Mouse (Mus musculus) heart, embryonic 12.5 days (tissue): ENCODE results near the gene Col4a1. TPM values are rescaled to one million over a fixed set of nuclear protein-coding genes. Genes with fewer than 3 reads are reported as not detected.

ENCODE experiments used
- ATAC-seq: fragments of 200-750 bp; cut with Nextera tagmentation; 2 replicates; pipeline ENCODE4 v1.8.0; 2017; ENCODE audit warnings: moderate TSS enrichment, moderate library complexity; ENCODE audit not compliant: insufficient number of reproducible peaks, low FRiP score
- H3K27ac ChIP-seq: fragments of 300-500 bp; sonication (generic); 2 replicates; pipeline ENCODE4 v1.5.1; 2016; ENCODE audit warnings: mild to moderate bottlenecking, moderate library complexity; ENCODE audit not compliant: poor library complexity, severe bottlenecking
- H3K27me3 ChIP-seq: fragments of 300-500 bp; sonication (generic); replicated peaks from 2 replicates; pipeline ENCODE4 v1.6.1; 2016; ENCODE audit warnings: mild to moderate bottlenecking, moderate library complexity
- H3K36me3 ChIP-seq: fragments of 300-500 bp; sonication (generic); 2 replicates; pipeline ENCODE4 v1.6.1; 2016; ENCODE audit warnings: mild to moderate bottlenecking, moderate library complexity
- H3K4me1 ChIP-seq: fragments of 300-500 bp; sonication (generic); replicated peaks from 2 replicates; pipeline ENCODE4 v1.6.1; 2016; ENCODE audit warnings: mild to moderate bottlenecking
- H3K4me2 ChIP-seq: fragments of 300-500 bp; sonication (generic); 2 replicates; pipeline ENCODE4 v1.6.1; 2016; ENCODE audit warnings: mild to moderate bottlenecking, moderate library complexity
- H3K4me3 ChIP-seq: fragments of 300-500 bp; sonication (generic); 2 replicates; pipeline ENCODE4 v1.5.1; 2016; ENCODE audit warnings: mild to moderate bottlenecking
- H3K9ac ChIP-seq: fragments of 300-500 bp; sonication (generic); 2 replicates; pipeline ENCODE4 v1.6.1; 2016; ENCODE audit warnings: mild to moderate bottlenecking, moderate library complexity
- H3K9me3 ChIP-seq: fragments of 300-500 bp; sonication (generic); replicated peaks from 2 replicates; pipeline ENCODE4 v1.6.1; 2016; ENCODE audit warnings: mild to moderate bottlenecking, moderate library complexity
- WGBS: fragments of 180-500 bp; shearing (Covaris S2); methylation state at CpG from one replicate; pipeline ENCODE4 v1.1.7; 2016; 5-methylcytosine and 5-hydroxymethylcytosine counted together
- polyA plus RNA-seq: library from polyadenylated mRNA; unstranded; fragments of >200 nt; fragmentation: Nextera tagmentation; extraction: Ambion mirVana; gene quantifications from 2 replicates; pipeline ENCODE4 v1.2.1, GENCODE M21; 2016

Gene Col4a1
- polyA plus RNA-seq, 1 experiment from 2014 or later, result 240 TPM

DNA sequence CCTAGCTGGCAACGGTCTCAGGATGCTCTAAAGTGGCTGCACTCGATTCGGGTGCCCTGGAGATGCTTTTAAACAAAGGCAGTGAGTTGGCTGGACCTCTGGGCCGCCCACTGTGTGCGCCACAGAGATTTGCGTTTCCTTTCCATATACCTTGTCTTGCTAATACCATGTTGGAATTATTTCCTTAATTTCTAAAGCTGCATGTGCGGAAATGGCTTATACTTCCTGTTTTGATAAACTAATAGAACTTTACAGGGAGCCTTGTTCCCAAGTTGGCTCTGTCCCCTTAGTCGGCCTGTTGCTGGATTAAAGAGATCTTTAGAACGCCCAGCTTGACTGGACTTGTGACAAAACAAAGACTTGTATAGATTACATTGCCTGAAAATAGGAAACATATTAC is 35.1 kb upstream of the Col4a1 start:
- ATAC-seq, result no peak
- H3K9me3 ChIP-seq, result 0 out of 2 replicates have a peak, but pooled peaks cover under 1% of the 10 kb centered on the region
- no peak overlapping the region for H3K9ac ChIP-seq
- no peak overlapping the region for H3K27ac ChIP-seq
- H3K27me3 ChIP-seq, result no peaks in the 10 kb centered on the region
- H3K4me1 ChIP-seq, result peaks cover 59% of the 10 kb centered on the region
- H3K4me3 ChIP-seq, result no peak overlapping the region
- 0 out of 2 replicates have a peak, but pooled peaks cover 4% of the 10 kb centered on the region for H3K36me3 ChIP-seq
- 70% methylated on average over 9 of the region's 9 CpGs for WGBS
- H3K4me2 ChIP-seq, result no peak overlapping the region

DNA sequence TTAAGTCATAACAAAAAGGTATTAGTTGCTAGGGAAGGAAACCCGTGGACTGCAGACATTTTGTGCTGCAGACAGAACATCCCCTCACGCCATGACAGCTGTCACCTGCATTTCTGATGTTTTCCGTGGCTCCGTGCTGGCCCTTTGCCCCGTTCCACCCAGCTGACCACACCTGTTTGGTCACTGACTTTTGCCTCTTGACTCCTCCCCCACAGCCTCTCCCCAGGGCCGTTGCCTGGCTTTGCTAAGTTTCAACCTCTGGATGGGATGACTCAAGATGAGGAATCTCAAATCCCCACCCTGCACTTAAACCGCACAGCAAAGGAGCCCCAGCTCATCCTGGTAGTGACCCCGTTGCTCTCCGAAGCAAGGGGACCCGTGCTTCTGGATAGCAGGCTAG is 33.6 kb upstream of the Col4a1 start:
- ATAC-seq, result no peak
- Histone ChIP-seq H3K36me3 (0 out of 2 replicates have a peak, but pooled peaks cover 4% of the 10 kb centered on the region), H3K4me3 (no peak overlapping the region), H3K27me3 (no peaks in the 10 kb centered on the region), H3K4me1 (peaks cover 71% of the 10 kb centered on the region), H3K27ac (no peak overlapping the region), H3K9ac (no peak overlapping the region), H3K4me2 (no peak overlapping the region), H3K9me3 (0 out of 2 replicates have a peak, but pooled peaks cover 3% of the 10 kb centered on the region)
- 80% methylated on average over 10 of the region's 10 CpGs for WGBS

DNA sequence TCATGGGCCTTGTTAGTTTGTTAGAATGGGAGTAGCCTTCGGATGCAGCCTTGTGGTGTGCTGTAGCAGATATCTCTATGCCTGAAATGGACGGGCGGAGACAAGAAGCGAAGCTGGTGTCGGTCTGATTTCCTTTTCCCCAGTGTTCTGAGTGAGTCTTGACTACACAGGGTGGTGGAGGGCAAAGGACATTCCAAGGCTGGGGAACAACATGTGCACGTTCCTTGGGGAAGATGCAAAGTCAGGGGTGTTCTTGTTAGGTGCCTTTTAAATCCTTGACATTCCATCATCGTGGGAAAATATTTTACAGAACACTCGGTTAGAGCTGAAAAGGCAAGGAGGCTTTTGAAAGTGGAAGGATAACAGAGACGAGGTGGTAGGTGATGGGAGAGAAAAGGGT is 31.8 kb upstream of the Col4a1 start:
- peaks cover 73% of the 10 kb centered on the region for H3K4me1 ChIP-seq
- H3K27me3 ChIP-seq, result no peaks in the 10 kb centered on the region
- no peak overlapping the region for H3K27ac ChIP-seq
- H3K9me3 ChIP-seq, result 0 out of 2 replicates have a peak, but pooled peaks cover 3% of the 10 kb centered on the region
- H3K9ac ChIP-seq, result no peak overlapping the region
- no peak overlapping the region for H3K4me3 ChIP-seq
- H3K36me3 ChIP-seq, result 0 out of 2 replicates have a peak, but pooled peaks cover 4% of the 10 kb centered on the region
- WGBS, result 60% methylated on average over 9 of the region's 9 CpGs
- no peak for ATAC-seq
- no peak overlapping the region for H3K4me2 ChIP-seq

DNA sequence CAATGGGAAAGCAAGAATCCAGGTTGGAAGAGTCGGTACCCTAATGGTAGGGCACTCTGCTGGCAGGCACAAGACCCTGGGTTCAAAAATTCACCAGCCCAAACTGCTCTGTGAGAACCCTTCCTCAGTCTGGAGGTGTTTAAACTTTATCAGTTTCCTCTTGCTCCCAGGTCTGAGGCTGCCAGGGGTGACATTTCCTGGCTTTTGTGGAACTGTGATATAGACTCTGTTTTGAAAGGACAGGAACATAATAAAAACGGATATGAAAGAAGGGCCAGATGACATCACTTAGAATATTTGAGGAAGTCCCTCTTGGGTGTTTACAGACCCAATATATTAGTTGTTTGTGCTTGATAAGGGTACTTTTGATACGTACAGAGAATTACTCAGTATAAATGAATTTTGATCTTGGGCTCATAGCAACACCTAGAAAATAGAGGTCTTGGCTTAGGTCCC is 28.5 kb upstream of the Col4a1 start:
- H3K36me3 ChIP-seq, result 0 out of 2 replicates have a peak, but pooled peaks cover 4% of the 10 kb centered on the region
- H3K4me2 ChIP-seq, result no peak overlapping the region
- 0 out of 2 replicates have a peak overlapping the region, but pooled peaks have one; percentile 11 for H3K9ac ChIP-seq
- H3K4me1 ChIP-seq, result peaks cover 74% of the 10 kb centered on the region
- 0 out of 2 replicates have a peak, but pooled peaks cover 3% of the 10 kb centered on the region for H3K9me3 ChIP-seq
- H3K27ac ChIP-seq, result peak overlapping the region; percentile 40; the same call in 1 of the 2 replicates
- WGBS, result 43% methylated on average over 3 of the region's 3 CpGs
- no peak for ATAC-seq
- no peak overlapping the region for H3K4me3 ChIP-seq
- H3K27me3 ChIP-seq, result no peaks in the 10 kb centered on the region

DNA sequence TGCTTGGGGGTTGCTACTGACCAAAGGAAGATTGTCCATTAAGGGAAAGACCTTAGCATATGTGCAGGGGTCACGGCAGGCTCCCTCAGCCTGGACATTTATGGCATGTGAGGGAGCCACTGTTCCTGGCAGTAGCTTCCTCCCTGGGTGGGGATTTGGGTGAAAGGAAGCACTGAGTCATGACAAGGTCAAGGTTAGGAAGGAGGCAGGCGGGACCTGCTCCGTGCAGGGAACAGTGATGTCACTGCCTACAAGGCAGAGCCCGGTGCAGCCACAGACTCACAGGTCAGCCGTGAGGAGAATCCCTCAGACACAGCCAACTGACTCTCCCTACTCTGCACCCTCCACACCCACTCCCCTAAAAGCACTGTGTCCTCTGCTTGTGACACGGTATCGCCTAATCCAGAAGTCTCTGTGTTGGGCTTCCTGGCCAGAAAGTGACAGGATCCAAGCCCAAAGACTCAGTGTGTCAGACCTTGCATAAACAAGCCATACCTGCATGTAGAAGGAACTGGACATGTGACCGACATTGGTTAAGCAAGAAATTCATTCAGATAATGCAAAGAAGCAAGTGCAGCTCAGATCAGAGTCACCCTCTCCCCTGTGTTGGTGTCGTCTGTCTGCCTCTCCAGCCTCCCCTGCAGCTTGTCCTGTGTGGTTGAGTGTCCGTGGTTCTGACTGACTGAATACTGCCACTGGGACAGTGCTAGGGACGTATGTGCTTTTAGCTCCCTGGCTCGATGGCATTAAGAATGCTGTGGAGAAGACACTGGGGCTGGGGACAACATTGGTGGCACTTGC is 27.9 kb upstream of the Col4a1 start:
- Histone ChIP-seq H3K27ac (peak overlapping the region; percentile 40; the same call in 1 of the 2 replicates), H3K4me1 (peaks cover 80% of the 10 kb centered on the region), H3K27me3 (no peaks in the 10 kb centered on the region), H3K4me3 (no peak overlapping the region), H3K4me2 (no peak overlapping the region), H3K9ac (peak overlapping the region; percentile 11; the same call in 1 of the 2 replicates), H3K36me3 (0 out of 2 replicates have a peak, but pooled peaks cover 2% of the 10 kb centered on the region), H3K9me3 (0 out of 2 replicates have a peak, but pooled peaks cover 3% of the 10 kb centered on the region)
- peak; percentile 66 for ATAC-seq
- 41% methylated on average over 12 of the region's 12 CpGs for WGBS

DNA sequence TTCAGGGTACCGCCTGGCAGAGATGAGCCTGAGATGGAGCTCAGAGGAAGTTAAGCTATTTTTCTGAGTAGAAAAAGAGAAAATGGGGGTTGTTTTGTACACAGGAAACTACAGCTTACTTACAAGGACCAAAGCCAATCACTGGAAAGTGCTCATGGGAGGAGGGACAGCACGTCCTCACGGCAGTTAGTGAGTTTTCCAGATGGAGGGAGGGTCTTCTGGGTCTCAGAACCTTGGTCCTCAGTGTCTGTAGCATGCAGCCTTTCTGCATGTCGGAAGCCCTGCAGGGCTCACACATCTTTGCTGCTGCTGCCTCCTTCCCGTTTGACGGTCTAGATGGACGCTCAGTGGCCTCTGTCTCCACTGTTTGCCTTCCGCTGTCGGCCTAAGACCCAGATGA is 25.9 kb upstream of the Col4a1 start:
- no peak for ATAC-seq
- H3K27ac ChIP-seq, result no peak overlapping the region
- H3K9me3 ChIP-seq, result 0 out of 2 replicates have a peak, but pooled peaks cover 3% of the 10 kb centered on the region
- peaks cover 86% of the 10 kb centered on the region for H3K4me1 ChIP-seq
- no peak overlapping the region for H3K4me2 ChIP-seq
- no peaks in the 10 kb centered on the region for H3K36me3 ChIP-seq
- no peak overlapping the region for H3K4me3 ChIP-seq
- H3K9ac ChIP-seq, result no peak overlapping the region
- 79% methylated on average over 9 of the region's 9 CpGs for WGBS
- no peaks in the 10 kb centered on the region for H3K27me3 ChIP-seq

DNA sequence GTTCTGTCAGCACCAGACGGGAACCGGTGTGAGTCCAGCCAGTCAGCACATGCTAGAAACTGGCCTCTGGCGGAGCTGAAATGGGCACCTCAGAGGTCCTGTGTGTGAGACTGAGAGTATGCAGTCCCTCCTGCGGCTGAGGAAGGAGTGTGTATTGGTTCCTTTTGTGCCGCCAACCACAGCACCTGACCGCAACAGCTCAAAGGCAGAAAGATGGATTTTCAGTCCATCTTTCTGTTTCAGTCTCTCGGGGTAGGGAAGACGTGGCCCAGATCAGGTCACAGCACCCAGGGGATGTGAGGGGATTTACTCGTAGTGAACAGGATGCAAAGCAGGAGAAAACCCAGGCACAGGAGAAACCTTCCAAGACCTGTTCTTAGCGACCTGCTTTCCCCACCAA is 25.0 kb upstream of the Col4a1 start:
- no peaks in the 10 kb centered on the region for H3K36me3 ChIP-seq
- H3K9ac ChIP-seq, result no peak overlapping the region
- no peak for ATAC-seq
- H3K4me2 ChIP-seq, result no peak overlapping the region
- 83% methylated on average over 10 of the region's 10 CpGs for WGBS
- H3K27me3 ChIP-seq, result no peaks in the 10 kb centered on the region
- H3K9me3 ChIP-seq, result 0 out of 2 replicates have a peak, but pooled peaks cover 3% of the 10 kb centered on the region
- H3K4me3 ChIP-seq, result no peak overlapping the region
- H3K4me1 ChIP-seq, result peaks cover 85% of the 10 kb centered on the region
- no peak overlapping the region for H3K27ac ChIP-seq

DNA sequence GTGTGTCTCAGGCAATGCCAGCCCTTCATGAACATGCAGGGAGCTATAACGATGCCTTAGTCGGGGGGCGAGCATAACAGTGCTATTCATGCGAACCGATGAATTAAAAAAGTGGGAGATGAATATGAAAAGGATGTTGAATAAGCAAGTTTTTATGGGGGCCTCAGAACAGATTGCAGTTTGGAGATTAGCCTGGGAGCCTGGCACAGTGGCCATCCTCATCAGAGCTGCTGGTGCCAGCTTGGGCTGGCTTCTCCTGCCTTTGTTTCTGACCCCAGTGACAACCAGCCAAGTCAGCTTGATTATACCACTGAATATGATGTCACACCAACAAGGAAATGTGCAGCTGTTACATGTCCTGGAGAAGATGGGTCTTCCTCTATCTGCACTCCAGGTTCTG is 23.7 kb upstream of the Col4a1 start:
- H3K4me1 ChIP-seq, result peaks cover 85% of the 10 kb centered on the region
- 85% methylated on average over 5 of the region's 5 CpGs for WGBS

DNA sequence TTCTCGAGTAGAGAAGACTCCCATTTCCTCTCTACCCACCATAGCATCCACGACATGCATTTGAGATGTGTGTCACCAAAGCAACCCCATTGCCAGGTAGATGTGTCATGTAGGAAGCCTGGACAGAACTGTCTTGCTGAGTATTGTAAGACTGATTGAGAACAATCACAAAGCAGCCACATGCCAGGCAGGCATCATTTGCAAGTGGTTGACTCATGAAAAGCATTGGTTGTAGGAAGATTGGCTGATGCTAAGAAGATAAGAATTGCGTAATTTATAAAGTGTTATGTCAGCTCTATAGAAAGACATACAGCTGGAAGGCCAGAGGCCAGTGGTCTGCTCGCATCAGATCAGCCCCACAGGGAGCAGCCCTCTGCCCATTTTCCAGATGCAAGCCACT is 22.6 kb upstream of the Col4a1 start:
- ATAC-seq, result no peak
- H3K9ac ChIP-seq, result no peak overlapping the region; the same call in 1 of the 2 replicates
- no peaks in the 10 kb centered on the region for H3K27me3 ChIP-seq
- peak overlapping the region; percentile 23; the same call in 1 of the 2 replicates for H3K4me2 ChIP-seq
- H3K9me3 ChIP-seq, result no peaks in the 10 kb centered on the region
- WGBS, result 70% methylated on average over 4 of the region's 4 CpGs
- no peak overlapping the region for H3K4me3 ChIP-seq
- peaks cover 86% of the 10 kb centered on the region for H3K4me1 ChIP-seq
- H3K36me3 ChIP-seq, result no peaks in the 10 kb centered on the region
- peak overlapping the region; percentile 66 for H3K27ac ChIP-seq

More for the DNA sequence above, 23.7 kb upstream of the Col4a1 start:
- Histone ChIP-seq H3K36me3 (no peaks in the 10 kb centered on the region), H3K27me3 (no peaks in the 10 kb centered on the region), H3K4me3 (no peak overlapping the region), H3K9ac (no peak overlapping the region), H3K9me3 (no peaks in the 10 kb centered on the region), H3K4me2 (no peak overlapping the region), H3K27ac (no peak overlapping the region)
- ATAC-seq, result no peak

DNA sequence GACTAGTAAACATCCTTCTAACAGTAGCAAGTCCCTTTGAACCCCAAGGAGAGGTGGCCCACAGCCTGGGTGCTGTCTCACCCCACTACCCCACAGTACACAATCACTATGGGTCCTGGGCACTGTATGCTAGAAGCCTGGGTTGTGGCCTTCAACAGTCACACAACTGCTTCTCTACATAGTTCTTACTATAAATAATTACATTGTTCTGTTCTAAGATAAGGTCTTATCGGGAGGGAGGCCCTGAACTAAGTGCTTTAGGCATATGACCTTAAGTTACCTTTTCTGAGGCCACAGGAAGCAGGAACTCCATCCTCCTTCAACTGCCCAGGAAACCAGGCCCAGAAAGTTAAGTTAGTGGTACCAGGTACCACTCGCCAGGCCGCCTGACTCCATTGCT is 21.9 kb upstream of the Col4a1 start:
- Histone ChIP-seq H3K27me3 (no peaks in the 10 kb centered on the region), H3K4me2 (peak overlapping the region; percentile 23), H3K4me1 (peaks cover 80% of the 10 kb centered on the region), H3K36me3 (no peaks in the 10 kb centered on the region), H3K9ac (no peak overlapping the region), H3K27ac (peak overlapping the region; percentile 66), H3K9me3 (no peaks in the 10 kb centered on the region), H3K4me3 (no peak overlapping the region)
- ATAC-seq, result 0 out of 2 replicates have a peak, but pooled peaks have one; percentile 23
- 9% methylated on average over 3 of the region's 3 CpGs for WGBS

DNA sequence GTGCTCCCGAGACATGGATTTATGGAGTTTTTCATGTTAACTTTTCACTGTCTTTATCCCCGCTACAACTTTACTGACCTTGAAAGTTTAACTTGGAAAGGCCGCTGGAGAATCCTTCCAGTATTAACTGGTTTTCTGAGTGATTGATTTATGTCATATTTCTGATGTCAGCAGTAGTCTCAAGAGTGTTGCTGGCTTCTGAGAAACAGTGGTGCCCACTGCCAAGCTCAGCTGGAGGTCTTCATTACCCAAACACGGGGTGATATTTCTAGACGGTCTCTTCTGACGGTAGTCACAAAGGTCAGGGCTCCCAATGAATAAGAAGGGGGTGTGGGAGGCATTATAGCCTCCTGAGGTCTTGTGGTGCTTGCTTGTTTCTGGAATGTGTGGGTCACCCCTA is 21.1 kb upstream of the Col4a1 start:
- H3K9ac ChIP-seq, result 0 out of 2 replicates have a peak overlapping the region, but pooled peaks have one; percentile 19
- no peaks in the 10 kb centered on the region for H3K9me3 ChIP-seq
- no peaks in the 10 kb centered on the region for H3K36me3 ChIP-seq
- WGBS, result 64% methylated on average over 6 of the region's 6 CpGs
- no peak for ATAC-seq
- peaks cover 77% of the 10 kb centered on the region for H3K4me1 ChIP-seq
- no peaks in the 10 kb centered on the region for H3K27me3 ChIP-seq
- H3K4me3 ChIP-seq, result no peak overlapping the region
- H3K27ac ChIP-seq, result peak overlapping the region; percentile 66
- peak overlapping the region; percentile 23; the same call in 1 of the 2 replicates for H3K4me2 ChIP-seq
